Mouse (Mus musculus) midbrain, embryonic 15.5 days (tissue): Measurements from ENCODE around the gene Camta1. TPM values are rescaled to one million over a fixed set of nuclear protein-coding genes. Genes with fewer than 3 reads are reported as not detected.
A peak's percentile ranks its signal among the peaks of the same experiment; 100 is the strongest.

ENCODE experiments used
- ATAC-seq: fragments of 200-750 bp; cut with Nextera tagmentation; replicated peaks from 2 replicates; pipeline ENCODE4 v1.8.0; 2017; ENCODE audit warnings: moderate TSS enrichment
- H3K27ac ChIP-seq: fragments of 300-500 bp; sonication (generic); 2 replicates; pipeline ENCODE4 v1.5.1; 2015; ENCODE audit warnings: mild to moderate bottlenecking, inconsistent platforms
- H3K27me3 ChIP-seq: fragments of 300-500 bp; sonication (generic); replicated peaks from 2 replicates; pipeline ENCODE4 v1.6.1; 2015; ENCODE audit warnings: inconsistent platforms
- H3K36me3 ChIP-seq: fragments of 300-500 bp; sonication (generic); replicated peaks from 2 replicates; pipeline ENCODE4 v1.6.1; 2015; ENCODE audit warnings: inconsistent platforms
- H3K4me1 ChIP-seq: fragments of 300-500 bp; sonication (generic); 2 replicates; pipeline ENCODE4 v1.6.1; 2015; ENCODE audit warnings: inconsistent platforms
- H3K4me2 ChIP-seq: fragments of 300-500 bp; sonication (generic); 2 replicates; pipeline ENCODE4 v1.6.1; 2015; ENCODE audit warnings: inconsistent platforms, mild to moderate bottlenecking, moderate library complexity
- H3K4me3 ChIP-seq: fragments of 300-500 bp; sonication (generic); 2 replicates; pipeline ENCODE4 v1.5.1; 2015; ENCODE audit warnings: mild to moderate bottlenecking, inconsistent platforms
- H3K9ac ChIP-seq: fragments of 300-500 bp; sonication (generic); 2 replicates; pipeline ENCODE4 v1.6.1; 2015; ENCODE audit warnings: mild to moderate bottlenecking, inconsistent platforms
- H3K9me3 ChIP-seq: fragments of 300-500 bp; sonication (generic); 2 replicates; pipeline ENCODE4 v1.6.1; 2016; ENCODE audit warnings: inconsistent platforms
- WGBS: fragments of 180-500 bp; shearing (Covaris S2); methylation state at CpG from one replicate; pipeline ENCODE4 v1.1.7; 2015; ENCODE audit warnings: mixed read lengths; 5-methylcytosine and 5-hydroxymethylcytosine counted together
- polyA plus RNA-seq: library from polyadenylated mRNA; unstranded; fragments of >200 nt; fragmentation: Nextera tagmentation; extraction: Ambion mirVana; gene quantifications from 2 replicates; pipeline ENCODE4 v1.2.1, GENCODE M21; 2015

The Camta1 gene
- polyA plus RNA-seq, 1 experiment from 2014 or later: 156 TPM

- H3K27ac ChIP-seq: no peak overlapping the region
- H3K9ac ChIP-seq: no peak overlapping the region
- H3K9me3 ChIP-seq: no peaks in the 10 kb centered on the region
- 65% methylated on average over 9 of the region's 9 CpGs for WGBS
- ATAC-seq: no peak
- no peaks in the 10 kb centered on the region for H3K36me3 ChIP-seq
- H3K4me2 ChIP-seq: no peak overlapping the region
- peaks cover 25% of the 10 kb centered on the region for H3K4me1 ChIP-seq
- H3K27me3 ChIP-seq: no peaks in the 10 kb centered on the region
- no peak overlapping the region for H3K4me3 ChIP-seq
These were observed 224.3 kb downstream of the Camta1 start for GRCm38 (mm10) chr4:151637348-151637747.

GRCm38 (mm10) chr4:151634771-151635170 is 226.9 kb downstream of the Camta1 start:
- Histone ChIP-seq H3K4me2 (no peak overlapping the region), H3K9me3 (no peaks in the 10 kb centered on the region), H3K4me3 (no peak overlapping the region), H3K36me3 (no peaks in the 10 kb centered on the region), H3K9ac (no peak overlapping the region), H3K4me1 (peaks cover 30% of the 10 kb centered on the region), H3K27me3 (no peaks in the 10 kb centered on the region), H3K27ac (no peak overlapping the region)
- 40% methylated on average over 6 of the region's 6 CpGs for WGBS
- ATAC-seq: no peak

GRCm38 (mm10) chr4:151633795-151634194 is 227.9 kb downstream of the Camta1 start:
- H3K4me1 ChIP-seq: peaks cover 30% of the 10 kb centered on the region
- no peaks in the 10 kb centered on the region for H3K9me3 ChIP-seq
- no peak overlapping the region for H3K4me3 ChIP-seq
- no peak overlapping the region for H3K4me2 ChIP-seq
- H3K9ac ChIP-seq: no peak overlapping the region
- H3K27ac ChIP-seq: no peak overlapping the region
- H3K36me3 ChIP-seq: no peaks in the 10 kb centered on the region
- WGBS: 84% methylated on average over 8 of the region's 8 CpGs
- no peaks in the 10 kb centered on the region for H3K27me3 ChIP-seq
- no peak for ATAC-seq

- Histone ChIP-seq H3K27ac (no peak overlapping the region), H3K4me1 (peaks cover 21% of the 10 kb centered on the region), H3K36me3 (no peaks in the 10 kb centered on the region), H3K4me3 (no peak overlapping the region), H3K27me3 (no peaks in the 10 kb centered on the region), H3K9ac (no peak overlapping the region), H3K9me3 (no peaks in the 10 kb centered on the region), H3K4me2 (no peak overlapping the region)
- 82% methylated on average over 6 of the region's 6 CpGs for WGBS
- no peak for ATAC-seq
These were observed 229.4 kb downstream of the Camta1 start for GRCm38 (mm10) chr4:151632321-151632720.

GRCm38 (mm10) chr4:151630664-151631063 is 231.0 kb downstream of the Camta1 start:
- no peak overlapping the region for H3K27ac ChIP-seq
- H3K4me3 ChIP-seq: no peak overlapping the region
- ATAC-seq: no peak
- 20% methylated on average over 10 of the region's 10 CpGs for WGBS
- no peak overlapping the region for H3K9ac ChIP-seq
- H3K36me3 ChIP-seq: no peaks in the 10 kb centered on the region
- no peaks in the 10 kb centered on the region for H3K9me3 ChIP-seq
- H3K4me2 ChIP-seq: no peak overlapping the region
- no peaks in the 10 kb centered on the region for H3K27me3 ChIP-seq
- peaks cover 19% of the 10 kb centered on the region for H3K4me1 ChIP-seq

- Histone ChIP-seq H3K36me3 (no peaks in the 10 kb centered on the region), H3K4me1 (peaks cover 14% of the 10 kb centered on the region), H3K4me2 (no peak overlapping the region), H3K27ac (no peak overlapping the region), H3K27me3 (no peaks in the 10 kb centered on the region), H3K4me3 (no peak overlapping the region), H3K9ac (no peak overlapping the region), H3K9me3 (no peaks in the 10 kb centered on the region)
- 33% methylated on average over 3 of the region's 3 CpGs for WGBS
- ATAC-seq: no peak
These were observed 231.4 kb downstream of the Camta1 start for GRCm38 (mm10) chr4:151630231-151630630.

GRCm38 (mm10) chr4:151619541-151620016 is 242.1 kb downstream of the Camta1 start:
- Histone ChIP-seq H3K36me3 (no peaks in the 10 kb centered on the region), H3K27me3 (no peaks in the 10 kb centered on the region), H3K9ac (no peak overlapping the region), H3K4me1 (peaks cover 23% of the 10 kb centered on the region), H3K4me3 (no peak overlapping the region), H3K9me3 (no peaks in the 10 kb centered on the region), H3K27ac (no peak overlapping the region), H3K4me2 (no peak overlapping the region)
- ATAC-seq: peak; percentile 54; the same call in 1 of the 2 replicates
- WGBS: 59% methylated on average over 14 of the region's 14 CpGs

GRCm38 (mm10) chr4:151618420-151619310 is 243.0 kb downstream of the Camta1 start:
- Histone ChIP-seq H3K4me1 (peaks cover 23% of the 10 kb centered on the region), H3K4me2 (0 out of 2 replicates have a peak overlapping the region, but pooled peaks have one; percentile 1), H3K9ac (no peak overlapping the region), H3K27ac (0 out of 2 replicates have a peak overlapping the region, but pooled peaks have one; percentile 18), H3K9me3 (no peaks in the 10 kb centered on the region), H3K4me3 (no peak overlapping the region), H3K36me3 (no peaks in the 10 kb centered on the region), H3K27me3 (no peaks in the 10 kb centered on the region)
- ATAC-seq: peak; percentile 74
- 31% methylated on average over 21 of the region's 21 CpGs for WGBS

- 0 out of 2 replicates have a peak, but pooled peaks cover 8% of the 10 kb centered on the region for H3K4me1 ChIP-seq
- no peak overlapping the region for H3K4me3 ChIP-seq
- H3K27me3 ChIP-seq: 0 out of 2 replicates have a peak, but pooled peaks cover 2% of the 10 kb centered on the region
- WGBS: 40% methylated on average over 6 of the region's 6 CpGs
- H3K9me3 ChIP-seq: no peaks in the 10 kb centered on the region
- H3K4me2 ChIP-seq: no peak overlapping the region
- H3K36me3 ChIP-seq: no peaks in the 10 kb centered on the region
- H3K9ac ChIP-seq: no peak overlapping the region
- ATAC-seq: no peak
- H3K27ac ChIP-seq: 0 out of 2 replicates have a peak overlapping the region, but pooled peaks have one; percentile 15
These were observed 250.1 kb downstream of the Camta1 start for GRCm38 (mm10) chr4:151611621-151612020.

GRCm38 (mm10) chr4:151610266-151610665 is 251.4 kb downstream of the Camta1 start:
- WGBS: 15% methylated on average over 8 of the region's 8 CpGs
- Histone ChIP-seq H3K27ac (no peak overlapping the region), H3K27me3 (0 out of 2 replicates have a peak, but pooled peaks cover 2% of the 10 kb centered on the region), H3K4me2 (no peak overlapping the region), H3K4me3 (no peak overlapping the region), H3K4me1 (0 out of 2 replicates have a peak, but pooled peaks cover 8% of the 10 kb centered on the region), H3K9me3 (no peaks in the 10 kb centered on the region), H3K36me3 (no peaks in the 10 kb centered on the region), H3K9ac (no peak overlapping the region)
- no peak; the same call in 1 of the 2 replicates for ATAC-seq

- 42% methylated on average over 6 of the region's 6 CpGs for WGBS
- Histone ChIP-seq H3K27me3 (no peaks in the 10 kb centered on the region), H3K9me3 (no peaks in the 10 kb centered on the region), H3K4me2 (no peak overlapping the region), H3K27ac (no peak overlapping the region), H3K4me1 (peaks cover 17% of the 10 kb centered on the region), H3K36me3 (no peaks in the 10 kb centered on the region), H3K9ac (no peak overlapping the region), H3K4me3 (no peak overlapping the region)
- ATAC-seq: no peak
These were observed 256.8 kb downstream of the Camta1 start for GRCm38 (mm10) chr4:151604907-151605306.

- WGBS: 13% methylated on average over 16 of the region's 16 CpGs
- no peak for ATAC-seq
These were observed 257.2 kb downstream of the Camta1 start for GRCm38 (mm10) chr4:151604481-151604880.

More at GRCm38 (mm10) chr4:151604481-151604880, 257.2 kb downstream of the Camta1 start:
- no peak overlapping the region for H3K27ac ChIP-seq
- no peaks in the 10 kb centered on the region for H3K9me3 ChIP-seq
- H3K36me3 ChIP-seq: no peaks in the 10 kb centered on the region
- no peaks in the 10 kb centered on the region for H3K27me3 ChIP-seq
- peaks cover 15% of the 10 kb centered on the region for H3K4me1 ChIP-seq
- H3K4me2 ChIP-seq: no peak overlapping the region
- no peak overlapping the region for H3K4me3 ChIP-seq
- H3K9ac ChIP-seq: no peak overlapping the region
